Mouse (Mus musculus) brain, embryonic 18.5 days (tissue): ENCODE results near the gene Antxr1.
A peak's percentile ranks its signal among the peaks of the same experiment; 100 is the strongest.
"Not testable (repeated sequence)": the region's sequence is repeated elsewhere in the genome, so short reads cannot be mapped to it uniquely, and the experiment has no call there.

ENCODE experiments used
- DNase-seq: peaks from one replicate; pipeline ENCODE4 v3.0.0-alpha.2; 2012; ENCODE audit warnings: low read depth, low spot score

The Antxr1 gene

DNA sequence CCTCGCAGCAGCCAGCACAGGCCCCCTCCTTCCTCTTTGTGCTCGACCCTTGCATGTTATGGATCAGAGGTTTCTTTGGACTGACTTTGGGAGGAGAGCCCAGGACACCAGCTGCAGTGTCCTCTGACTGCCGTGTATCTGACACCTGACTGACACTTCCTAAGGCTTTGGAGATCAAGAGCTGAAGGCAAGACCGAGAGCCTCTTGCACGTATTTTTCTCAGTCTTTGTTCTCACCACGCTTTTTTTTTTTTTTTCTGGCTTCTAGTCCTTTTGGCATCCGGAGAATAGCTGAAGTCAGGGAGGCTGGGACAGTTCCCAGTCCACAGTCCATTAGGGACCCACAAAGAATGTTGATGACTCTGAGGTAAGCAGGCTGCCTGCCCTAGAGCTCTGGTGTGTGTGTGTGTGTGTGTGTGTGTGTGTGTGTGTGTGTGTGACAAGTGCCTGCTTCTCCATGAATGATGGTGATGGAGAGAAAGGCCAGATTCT lies 233.2 kb downstream of the Antxr1 start:
- no peak for DNase-seq

DNA sequence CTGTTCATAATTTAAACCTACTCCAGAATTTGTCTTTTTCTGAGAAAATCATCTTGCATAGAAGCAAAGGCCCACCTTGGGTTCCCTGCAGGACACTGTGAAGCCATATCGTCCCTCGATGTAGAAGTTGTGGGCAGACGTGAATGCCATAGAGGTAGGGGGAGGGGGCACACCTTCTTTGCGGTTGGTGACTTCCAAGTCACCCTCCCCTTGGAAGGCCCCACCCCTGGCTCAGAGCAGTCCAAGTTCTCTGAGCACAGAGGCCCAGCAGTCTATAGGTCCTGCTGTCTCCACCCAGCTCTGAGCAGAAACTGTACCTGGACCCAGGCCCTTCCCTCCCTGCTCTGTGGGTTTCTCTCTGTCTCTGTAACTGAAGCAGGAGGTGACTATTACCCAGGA lies 233.7 kb downstream of the Antxr1 start:
- no peak for DNase-seq

- DNase-seq: peak; percentile 72
Measured at GRCm38 (mm10) chr6:87101281-87101954, 234.2 kb downstream of the Antxr1 start.

DNA sequence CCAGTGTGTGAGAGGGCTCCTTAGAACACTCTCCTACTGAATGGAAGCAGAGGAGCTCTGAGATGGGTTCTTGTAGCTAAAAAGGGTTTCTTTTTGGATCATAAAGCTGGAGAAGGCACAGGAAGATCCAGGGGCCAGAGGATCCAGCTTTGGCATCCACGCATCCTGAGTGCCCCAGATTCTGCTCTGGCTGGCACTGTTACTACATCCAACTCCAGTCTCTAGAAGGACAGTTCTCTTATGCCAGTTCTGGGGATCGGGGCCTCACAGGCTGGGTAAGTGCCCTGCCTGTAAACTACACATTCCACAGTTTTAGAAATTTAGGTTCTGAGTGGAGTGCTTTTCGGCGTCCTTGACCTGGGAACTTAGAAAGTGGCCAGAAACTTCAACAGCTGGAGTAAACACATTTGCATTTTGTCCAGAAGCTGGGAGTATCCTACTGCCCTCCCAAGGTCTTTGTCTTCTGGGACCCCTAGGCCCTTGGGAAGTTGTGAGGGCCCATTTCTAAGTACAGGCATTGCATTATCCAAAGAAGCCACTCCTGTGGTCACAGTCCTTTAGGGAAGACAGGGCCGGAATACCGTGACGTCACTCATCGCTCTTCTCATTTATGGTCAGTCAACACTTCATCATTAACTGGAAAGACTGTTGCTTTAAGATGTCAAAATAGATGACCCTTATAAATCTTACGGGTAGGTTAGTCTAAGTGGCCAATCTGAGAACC lies 235.2 kb downstream of the Antxr1 start:
- no peak for DNase-seq

DNA sequence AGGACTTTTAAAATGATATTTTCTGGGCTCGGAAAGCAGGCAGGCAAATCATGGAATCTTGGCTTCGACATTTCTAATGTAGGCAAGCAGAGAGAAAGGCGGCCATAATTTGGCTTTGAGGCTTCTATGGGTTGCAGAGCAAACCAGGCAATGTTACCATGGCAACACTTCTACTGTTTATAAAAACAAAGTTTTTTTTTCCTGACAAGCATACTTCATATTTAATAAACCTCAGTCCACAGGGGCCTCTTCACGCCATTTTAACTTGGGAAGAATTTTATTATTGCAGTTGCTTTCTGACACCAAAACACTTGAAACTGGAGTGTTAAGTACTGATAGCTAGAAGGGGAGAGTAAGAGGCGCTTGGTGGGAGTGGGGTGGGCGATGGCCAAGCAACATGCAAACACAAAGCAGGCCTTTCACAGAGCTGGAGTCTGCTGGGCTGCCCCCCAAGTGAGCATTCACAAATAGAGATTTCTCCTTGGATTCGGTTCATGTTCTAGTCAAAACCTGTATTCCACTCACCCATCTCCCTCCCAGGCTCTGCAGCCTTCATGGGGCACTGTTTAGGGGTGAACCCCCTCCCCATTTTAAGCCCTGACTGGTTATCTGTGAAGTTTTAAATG lies 235.8 kb downstream of the Antxr1 start:
- no peak for DNase-seq

- no peak for DNase-seq
Measured at GRCm38 (mm10) chr6:87099261-87099660, 236.4 kb downstream of the Antxr1 start.

GRCm38 (mm10) chr6:87093631-87094030 lies 242.0 kb downstream of the Antxr1 start:
- DNase-seq: not testable (repeated sequence)

GRCm38 (mm10) chr6:87092476-87092875 lies 243.1 kb downstream of the Antxr1 start:
- no peak for DNase-seq

- no peak for DNase-seq
Measured at GRCm38 (mm10) chr6:87090877-87091276, 244.7 kb downstream of the Antxr1 start.

DNA sequence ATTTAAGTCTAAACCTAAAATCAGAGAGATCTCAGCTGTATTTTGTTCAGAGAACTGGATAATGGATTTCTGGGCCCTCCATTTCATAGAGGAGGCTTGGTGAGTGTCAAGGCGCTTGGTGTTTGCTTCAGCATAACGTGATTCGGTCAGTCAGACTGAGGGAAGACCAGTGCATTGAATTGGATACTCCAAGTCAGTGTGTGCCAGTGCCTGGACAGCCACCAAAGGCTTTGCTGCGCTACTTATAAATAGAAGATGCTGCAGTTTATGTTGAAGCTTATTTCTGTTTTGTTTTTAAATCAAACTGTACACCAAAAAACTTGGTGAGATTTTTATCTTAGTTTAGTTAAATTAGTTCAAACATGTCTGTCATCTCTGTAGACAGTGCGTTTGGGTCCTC lies 247.3 kb downstream of the Antxr1 start:
- no peak for DNase-seq

- DNase-seq: no peak
Measured at GRCm38 (mm10) chr6:87085026-87085425, 250.6 kb downstream of the Antxr1 start.
